Mouse (Mus musculus) CH12.LX (cell line): ENCODE measurements at regions not wholly inside any gene's neighbourhood (a gene's known extent, or its start where the extent isn't known, plus 50 kb on each side); places are given as distances from the start of the nearest gene placed in this dataset.

ENCODE experiments used
- DNase-seq: peaks from one replicate; pipeline ENCODE4 v3.0.0-alpha.2; 2013; ENCODE audit errors: extremely low read depth
- H3K27ac ChIP-seq: 2 replicates; pipeline ENCODE4 v1.5.1; 2012; ENCODE audit warnings: low read depth, mild to moderate bottlenecking, control low read depth, moderate library complexity; ENCODE audit not compliant: insufficient read depth
- H3K27me3 ChIP-seq: replicated peaks from 2 replicates; pipeline ENCODE3; 2012; ENCODE audit warnings: inconsistent platforms
- H3K36me3 ChIP-seq, 2 experiments: replicated peaks in 1 of 2; 2 replicates each; pipeline versions ENCODE3 to v1.6.1; 2012; ENCODE audit warnings: inconsistent platforms in 1 of 2, low read length in 1 of 2, mild to moderate bottlenecking in 1 of 2, mixed read lengths in 1 of 2, moderate library complexity in 1 of 2; ENCODE audit not compliant: control insufficient read depth in 1 of 2, insufficient read depth in 1 of 2
- H3K4me1 ChIP-seq, 2 experiments: 2 replicates each; pipeline ENCODE4 v1.6.1; 2012; ENCODE audit warnings: inconsistent platforms in 1 of 2, moderate library complexity in 1 of 2; ENCODE audit not compliant: insufficient read depth in 2 of 2, control insufficient read depth in 1 of 2
- H3K4me2 ChIP-seq: 2 replicates; pipeline ENCODE4 v1.6.1; 2012; ENCODE audit warnings: low read depth, mild to moderate bottlenecking, control low read depth; ENCODE audit not compliant: poor library complexity, insufficient read depth, severe bottlenecking
- H3K4me3 ChIP-seq, 3 experiments: fragments of 150-350 bp in 1 of 3; sonication (generic) in 1 of 3; replicated peaks in 1 of 3; 2 replicates each; pipeline versions ENCODE3 to v1.5.1; 2011 to 2012; ENCODE audit warnings: low read depth in 2 of 3, low read length in 2 of 3, mild to moderate bottlenecking in 2 of 3, moderate library complexity in 2 of 3, control low read depth in 1 of 3, improper control_type of control experiment in 1 of 3, inconsistent platforms in 1 of 3, mixed read lengths in 1 of 3; ENCODE audit not compliant: poor library complexity in 1 of 3
- H3K79me2 ChIP-seq: replicated peaks from 2 replicates; pipeline ENCODE4 v1.6.1; 2012; ENCODE audit warnings: mild to moderate bottlenecking, moderate library complexity; ENCODE audit not compliant: control insufficient read depth, poor library complexity, insufficient read depth, severe bottlenecking; ENCODE audit errors: extremely low read depth
- H3K9ac ChIP-seq: 2 replicates; pipeline ENCODE4 v1.6.1; 2012; ENCODE audit warnings: low read depth, mild to moderate bottlenecking, control low read depth, moderate library complexity; ENCODE audit not compliant: insufficient read depth
- H3K9me3 ChIP-seq: replicated peaks from 2 replicates; pipeline ENCODE3; 2012; ENCODE audit warnings: low read length, inconsistent platforms, mixed read lengths
- BHLHE40 ChIP-seq: IDR thresholded peaks from 2 replicates; pipeline ENCODE4 v1.6.1; 2011; ENCODE audit warnings: mild to moderate bottlenecking, low read depth, low read length, improper control_type of control experiment
- CHD1 ChIP-seq: IDR thresholded peaks from 2 replicates; pipeline ENCODE4 v1.6.1; 2012; ENCODE audit warnings: low read depth, low read length, improper control_type of control experiment, inconsistent platforms
- GABPA ChIP-seq: IDR thresholded peaks from 2 replicates; pipeline ENCODE4 v1.6.1; 2012; ENCODE audit warnings: low read depth, low read length, improper control_type of control experiment, inconsistent platforms; ENCODE audit not compliant: insufficient replicate concordance
- HCFC1 ChIP-seq: IDR thresholded peaks from 2 replicates; pipeline ENCODE4 v1.6.1; 2012; ENCODE audit warnings: low read depth, mild to moderate bottlenecking, inconsistent platforms, low read length, improper control_type of control experiment
- IRF4 ChIP-seq: IDR thresholded peaks from 2 replicates; pipeline ENCODE4 v1.6.1; 2014; ENCODE audit warnings: low read depth, mild to moderate bottlenecking, inconsistent platforms, low read length, improper control_type of control experiment
- JUN ChIP-seq: IDR thresholded peaks from 2 replicates; pipeline ENCODE4 v1.6.1; 2011; ENCODE audit warnings: low read depth, mild to moderate bottlenecking, low read length, improper control_type of control experiment, moderate library complexity; ENCODE audit not compliant: insufficient read depth
- JUND ChIP-seq: conservative IDR thresholded peaks from 2 replicates; pipeline ENCODE4 v1.6.1; 2011; ENCODE audit warnings: low read depth, low read length, improper control_type of control experiment
- MAFK ChIP-seq: IDR thresholded peaks from 2 replicates; pipeline ENCODE4 v1.6.1; 2011; ENCODE audit warnings: low read length, improper control_type of control experiment; ENCODE audit not compliant: insufficient replicate concordance
- MAX ChIP-seq: IDR thresholded peaks from 2 replicates; pipeline ENCODE4 v1.6.1; 2011; ENCODE audit warnings: low read length, improper control_type of control experiment
- MEF2A ChIP-seq: IDR thresholded peaks from 2 replicates; pipeline ENCODE4 v1.6.1; 2014; ENCODE audit warnings: low read depth, mild to moderate bottlenecking, inconsistent platforms, low read length, improper control_type of control experiment, borderline replicate concordance
- MYC ChIP-seq: IDR thresholded peaks from 2 replicates; pipeline ENCODE4 v1.6.1; 2011; ENCODE audit warnings: low read depth, mild to moderate bottlenecking, improper control_type of control experiment, low read length
- NELFE ChIP-seq: IDR thresholded peaks from 2 replicates; pipeline ENCODE4 v1.6.1; 2011; ENCODE audit warnings: low read depth, low read length, improper control_type of control experiment
- NRF1 ChIP-seq: IDR thresholded peaks from 2 replicates; pipeline ENCODE4 v1.6.1; 2014; ENCODE audit warnings: low read depth, mild to moderate bottlenecking, inconsistent platforms, low read length, improper control_type of control experiment, moderate library complexity
- PAX5 ChIP-seq: IDR thresholded peaks from 2 replicates; pipeline ENCODE4 v1.6.1; 2012; ENCODE audit warnings: low read length, inconsistent platforms, mixed read lengths
- POLR2A ChIP-seq: IDR thresholded peaks from 2 replicates; pipeline ENCODE4 v1.6.1; 2011; ENCODE audit warnings: low read depth, mild to moderate bottlenecking, improper control_type of control experiment, low read length
- RCOR1 ChIP-seq: conservative IDR thresholded peaks from 2 replicates; pipeline ENCODE4 v1.6.1; 2012; ENCODE audit warnings: low read depth, mild to moderate bottlenecking, inconsistent platforms, low read length, improper control_type of control experiment
- SIN3A ChIP-seq: IDR thresholded peaks from 2 replicates; pipeline ENCODE4 v1.6.1; 2012; ENCODE audit warnings: low read length, improper control_type of control experiment, inconsistent platforms
- TCF12 ChIP-seq: IDR thresholded peaks from 2 replicates; pipeline ENCODE4 v1.6.1; 2014; ENCODE audit warnings: low read depth, mild to moderate bottlenecking, inconsistent platforms, low read length, improper control_type of control experiment
- UBTF ChIP-seq: IDR thresholded peaks from 2 replicates; pipeline ENCODE4 v1.6.1; 2012; ENCODE audit warnings: low read depth, mild to moderate bottlenecking, inconsistent platforms, low read length, improper control_type of control experiment, moderate library complexity
- USF2 ChIP-seq: conservative IDR thresholded peaks from 2 replicates; pipeline ENCODE4 v1.6.1; 2011; ENCODE audit warnings: low read depth, low read length, improper control_type of control experiment
- ZC3H11A ChIP-seq: IDR thresholded peaks from 2 replicates; pipeline ENCODE4 v1.6.1; 2012; ENCODE audit warnings: low read depth, mild to moderate bottlenecking, inconsistent platforms, low read length, improper control_type of control experiment
- ZKSCAN1 ChIP-seq: IDR thresholded peaks from 2 replicates; pipeline ENCODE4 v1.6.1; 2012; ENCODE audit warnings: low read depth, inconsistent platforms, low read length, improper control_type of control experiment, borderline replicate concordance
- ZNF384 ChIP-seq: IDR thresholded peaks from 2 replicates; pipeline ENCODE4 v1.6.1; 2012; ENCODE audit warnings: low read depth, low read length, improper control_type of control experiment, inconsistent platforms
- dilution Hi-C: fragments of 300-500 bp; cut with MboI; formaldehyde crosslinking; loops from 2 replicates; pipeline ENCODE4 v1.14.3; 2020; ENCODE audit warnings: low sequenced_read_pairs; ENCODE audit not compliant: extremely low pct_unique_long_range_greater_than_20kb, extremely low pct_ligation_motif_present
- in situ Hi-C: fragments of 300-500 bp; cut with MboI; formaldehyde crosslinking; loops from 3 replicates; pipeline ENCODE4 v1.14.3; 2019; ENCODE audit warnings: low sequenced_read_pairs, low pct_ligation_motif_present, low pct_unique_long_range_greater_than_20kb, mixed read lengths

- Histone ChIP-seq H3K79me2 (no peaks in the 10 kb centered on the region), H3K4me2 (no peak overlapping the region), H3K4me1 (no peaks in the 10 kb centered on the region), H3K27ac (no peak overlapping the region), H3K36me3 (no peaks in the 10 kb centered on the region), H3K9ac (no peak overlapping the region), H3K9me3 (peaks cover 49% of the 10 kb centered on the region), H3K27me3 (no peaks in the 10 kb centered on the region), H3K4me3 (no peak overlapping the region)
- no peak for TF ChIP-seq MAFK
- TF ChIP-seq IRF4, result no peak
- TF ChIP-seq ZC3H11A, result no peak
- TF ChIP-seq JUND, result no peak
- no peak for TF ChIP-seq USF2
- no peak for TF ChIP-seq ZNF384
- TF ChIP-seq BHLHE40, result no peak
- TF ChIP-seq UBTF, result no peak
- TF ChIP-seq PAX5, result no peak
- TF ChIP-seq JUN, result no peak
- TF ChIP-seq GABPA, result no peak
- TF ChIP-seq SIN3A, result no peak
- TF ChIP-seq NRF1, result no peak
- TF ChIP-seq RCOR1, result no peak
- TF ChIP-seq HCFC1, result no peak
- no peak for TF ChIP-seq MAX
- TF ChIP-seq POLR2A, result no peak
- no peak for TF ChIP-seq NELFE
- dilution Hi-C loops (no loop called here), in situ Hi-C loops (no loop called here)
- no peak for DNase-seq
Measured at GRCm38 (mm10) chr16:71243065-71243464, 929.3 kb downstream of the Gbe1 start.

GRCm38 (mm10) chr16:71243480-71243879 lies 929.7 kb downstream of the Gbe1 start:
- Histone ChIP-seq H3K4me1 (no peaks in the 10 kb centered on the region), H3K4me2 (no peak overlapping the region), H3K4me3 (no peak overlapping the region), H3K9ac (no peak overlapping the region), H3K27ac (no peak overlapping the region), H3K79me2 (no peaks in the 10 kb centered on the region), H3K36me3 (no peaks in the 10 kb centered on the region), H3K9me3 (peaks cover 45% of the 10 kb centered on the region), H3K27me3 (no peaks in the 10 kb centered on the region)
- in situ Hi-C loops, result no loop called here
- no peak for TF ChIP-seq ZNF384
- no peak for TF ChIP-seq MYC
- no peak for TF ChIP-seq CHD1
- no peak for TF ChIP-seq USF2
- TF ChIP-seq IRF4, result no peak
- TF ChIP-seq ZKSCAN1, result no peak
- no peak for TF ChIP-seq HCFC1
- no peak for TF ChIP-seq TCF12
- TF ChIP-seq MEF2A, result no peak
- DNase-seq, result no peak
- dilution Hi-C loops, result no loop called here
